Mouse (Mus musculus): ENCODE data around the gene Zfp804b. TPM values are rescaled to one million over a fixed set of nuclear protein-coding genes. Genes with fewer than 3 reads are reported as not detected.

Gene Zfp804b
- total and polyA plus RNA-seq, 3 experiments, result not detected

- DNase-seq (ENCODE audit: extremely low read depth), result no peak
- H3K4me3 ChIP-seq (replicated peaks in 1 of 3; ENCODE audit: low read depth in 2 of 3, low read length in 2 of 3, poor library complexity in 1 of 3), result no peak overlapping the region
- no peak for TF ChIP-seq POLR2A (IDR thresholded peaks at IDR 0.05; ENCODE audit: low read depth, low read length)
- TF ChIP-seq E2F4 (IDR thresholded peaks at IDR 0.05; ENCODE audit: insufficient replicate concordance, low read depth, low read length), result no peak
- TF ChIP-seq ZMIZ1 (IDR thresholded peaks at IDR 0.05; ENCODE audit: low read depth, low read length), result no peak
- TF ChIP-seq PAX5 (IDR thresholded peaks at IDR 0.05; ENCODE audit: low read length), result no peak
- TF ChIP-seq UBTF (IDR thresholded peaks at IDR 0.05; ENCODE audit: low read depth, low read length), result no peak
- no peak for TF ChIP-seq GABPA (IDR thresholded peaks at IDR 0.05; ENCODE audit: insufficient replicate concordance, low read depth, low read length)
- TF ChIP-seq USF1 (IDR thresholded peaks at IDR 0.05; ENCODE audit: low read depth, low read length), result no peak
- TF ChIP-seq NRF1 (IDR thresholded peaks at IDR 0.05; ENCODE audit: low read depth, low read length), result no peak
- no peak for TF ChIP-seq MXI1 (IDR thresholded peaks at IDR 0.05; ENCODE audit: low read depth, low read length)
- TF ChIP-seq RAD21 (IDR thresholded peaks at IDR 0.05; ENCODE audit: low read depth, low read length), result no peak
- TF ChIP-seq KAT2A (IDR thresholded peaks at IDR 0.05; ENCODE audit: insufficient replicate concordance, low read length), result no peak
- TF ChIP-seq MAZ (IDR thresholded peaks at IDR 0.05; ENCODE audit: low read depth, low read length), result no peak
- no peak for TF ChIP-seq CTCF (conservative IDR thresholded peaks at IDR 0.05 in 1 of 2, IDR thresholded peaks at IDR 0.05 in 1 of 2; ENCODE audit: low read depth in 2 of 2, low read length in 2 of 2)
- TF ChIP-seq MEF2A (IDR thresholded peaks at IDR 0.05; ENCODE audit: borderline replicate concordance, low read depth, low read length), result no peak
- no peak for TF ChIP-seq POLR2AphosphoS2 (IDR thresholded peaks at IDR 0.05; ENCODE audit: low read depth, low read length)
- TF ChIP-seq SIN3A (IDR thresholded peaks at IDR 0.05; ENCODE audit: low read length), result no peak
- no peak overlapping the region for H3K9ac ChIP-seq (ENCODE audit: insufficient read depth, low read depth)
- H3K4me1 ChIP-seq (ENCODE audit: control insufficient read depth in 1 of 2, insufficient read depth in 2 of 2), result no peaks in the 10 kb centered on the region
- no peak overlapping the region for H3K4me2 ChIP-seq (ENCODE audit: insufficient read depth, low read depth, poor library complexity, severe bottlenecking)
- H3K27ac ChIP-seq (ENCODE audit: insufficient read depth, low read depth), result no peak overlapping the region
- in situ Hi-C loops (cut with MboI; ENCODE audit: low pct_ligation_motif_present, low pct_unique_long_range_greater_than_20kb, low sequenced_read_pairs) (no loop called here), dilution Hi-C loops (cut with MboI; ENCODE audit: extremely low pct_ligation_motif_present, extremely low pct_unique_long_range_greater_than_20kb, low sequenced_read_pairs) (no loop called here)
- H3K79me2 ChIP-seq (replicated peaks; ENCODE audit: control insufficient read depth, extremely low read depth, insufficient read depth, poor library complexity, severe bottlenecking), result no peaks in the 10 kb centered on the region
- no peaks in the 10 kb centered on the region for H3K9me3 ChIP-seq (replicated peaks; ENCODE audit: low read length)
- no peaks in the 10 kb centered on the region for H3K27me3 ChIP-seq (replicated peaks)
- no peaks in the 10 kb centered on the region for H3K36me3 ChIP-seq (replicated peaks in 1 of 2; ENCODE audit: control insufficient read depth in 1 of 2, insufficient read depth in 1 of 2, low read length in 1 of 2)
Measured at GRCm38 (mm10) chr5:7102387-7102786, 242.2 kb downstream of the Zfp804b start.

DNA sequence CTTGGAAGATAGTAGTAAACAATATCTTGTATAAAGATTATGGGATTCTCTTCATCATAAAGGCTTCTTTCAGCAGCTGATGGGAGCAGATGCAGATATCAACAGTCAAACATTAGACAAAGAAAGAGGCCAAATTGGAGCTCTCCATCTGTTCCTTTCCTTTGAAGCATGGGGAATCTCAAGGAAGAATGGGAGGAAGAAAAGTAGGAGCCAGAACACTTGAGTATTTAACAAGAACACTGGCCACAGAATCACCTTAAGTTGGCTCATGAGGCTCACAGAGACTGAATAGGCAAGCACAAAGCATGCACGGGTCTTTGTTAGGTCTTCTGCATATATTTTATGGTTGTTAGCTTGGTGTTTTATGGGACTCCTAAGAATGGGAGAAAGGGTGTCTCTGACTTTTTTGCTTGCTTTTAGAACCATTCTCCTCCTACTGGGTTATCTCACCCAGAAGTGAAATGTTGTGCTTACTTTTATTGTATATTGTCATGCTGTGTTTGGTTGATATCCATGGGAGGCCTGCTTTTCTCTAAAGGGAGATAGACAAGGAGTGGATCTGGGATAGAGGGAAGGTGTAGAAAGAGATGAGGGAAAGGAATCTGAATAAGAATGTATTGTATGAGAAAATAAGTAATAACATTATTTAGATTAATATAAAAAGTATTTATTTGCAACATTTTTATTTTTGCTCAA, 270.5 kb downstream of the Zfp804b start:
- peaks cover 0 to 3% of the 10 kb centered on the region in 2 experiments; a peak in 1 of 4 replicates for H3K4me1 ChIP-seq (ENCODE audit: control insufficient read depth in 1 of 2, insufficient read depth in 2 of 2)
- no peak for DNase-seq (ENCODE audit: extremely low read depth)
- no peak for TF ChIP-seq MEF2A (IDR thresholded peaks at IDR 0.05; ENCODE audit: borderline replicate concordance, low read depth, low read length)
- no peak overlapping the region for H3K4me2 ChIP-seq (ENCODE audit: insufficient read depth, low read depth, poor library complexity, severe bottlenecking)
- H3K36me3 ChIP-seq (replicated peaks in 1 of 2; ENCODE audit: control insufficient read depth in 1 of 2, insufficient read depth in 1 of 2, low read length in 1 of 2), result no peaks in the 10 kb centered on the region
- H3K27ac ChIP-seq (ENCODE audit: insufficient read depth, low read depth), result no peak overlapping the region
- dilution Hi-C loops (cut with MboI; ENCODE audit: extremely low pct_ligation_motif_present, extremely low pct_unique_long_range_greater_than_20kb, low sequenced_read_pairs), result no loop called here
- no peaks in the 10 kb centered on the region for H3K79me2 ChIP-seq (replicated peaks; ENCODE audit: control insufficient read depth, extremely low read depth, insufficient read depth, poor library complexity, severe bottlenecking)
- H3K4me3 ChIP-seq (replicated peaks in 1 of 3; ENCODE audit: low read depth in 2 of 3, low read length in 2 of 3, poor library complexity in 1 of 3), result no peak overlapping the region
- in situ Hi-C loops (cut with MboI; ENCODE audit: low pct_ligation_motif_present, low pct_unique_long_range_greater_than_20kb, low sequenced_read_pairs), result no loop called here
- no peak overlapping the region for H3K9ac ChIP-seq (ENCODE audit: insufficient read depth, low read depth)
- H3K9me3 ChIP-seq (replicated peaks; ENCODE audit: low read length), result no peaks in the 10 kb centered on the region
- H3K27me3 ChIP-seq (replicated peaks), result no peaks in the 10 kb centered on the region

Measured in CH12.LX (cell line).